Mouse (Mus musculus) lung, embryonic 14.5 days (tissue): Measurements from ENCODE around the gene Col24a1. TPM values are rescaled to one million over a fixed set of nuclear protein-coding genes. Genes with fewer than 3 reads are reported as not detected.

Source experiments
- ATAC-seq: fragments of 200-750 bp; cut with Nextera tagmentation; 2 replicates; pipeline ENCODE4 v1.8.0; 2017; ENCODE audit warnings: mild to moderate bottlenecking, moderate TSS enrichment, moderate library complexity; ENCODE audit not compliant: insufficient read depth
- DNase-seq: peaks from one replicate; pipeline ENCODE4 v3.0.0-alpha.2; 2015
- H3K27ac ChIP-seq: fragments of 300-500 bp; sonication (generic); 2 replicates; pipeline ENCODE4 v1.5.1; 2014; ENCODE audit warnings: low read depth, mild to moderate bottlenecking, moderate library complexity
- H3K27me3 ChIP-seq: fragments of 300-500 bp; sonication (generic); 2 replicates; pipeline ENCODE4 v1.6.1; 2014; ENCODE audit warnings: low read length, control low read depth; ENCODE audit not compliant: insufficient read depth
- H3K36me3 ChIP-seq: fragments of 300-500 bp; sonication (generic); 2 replicates; pipeline ENCODE4 v1.6.1; 2014; ENCODE audit warnings: control low read depth; ENCODE audit not compliant: insufficient read depth
- H3K4me1 ChIP-seq: fragments of 300-500 bp; sonication (generic); 2 replicates; pipeline ENCODE4 v1.6.1; 2014; ENCODE audit warnings: antibody characterized with exemption, control low read depth; ENCODE audit not compliant: insufficient read depth
- H3K4me2 ChIP-seq: fragments of 300-500 bp; sonication (generic); 2 replicates; pipeline ENCODE4 v1.6.1; 2014; ENCODE audit warnings: mild to moderate bottlenecking
- H3K4me3 ChIP-seq: fragments of 300-500 bp; sonication (generic); 2 replicates; pipeline ENCODE4 v1.5.1; 2014; ENCODE audit warnings: low read depth, low read length
- H3K9ac ChIP-seq: fragments of 300-500 bp; sonication (generic); 2 replicates; pipeline ENCODE4 v1.6.1; 2014
- H3K9me3 ChIP-seq: fragments of 300-500 bp; sonication (generic); 2 replicates; pipeline ENCODE4 v1.6.1; 2016; ENCODE audit warnings: low read depth, low read length, control low read depth
- CTCF ChIP-seq: IDR thresholded peaks from 2 replicates; pipeline ENCODE4 v1.5.1; 2016; ENCODE audit warnings: antibody characterized with exemption, low read depth
- WGBS: fragments of 180-500 bp; shearing (Covaris S2); extraction: QIAGEN DNeasy Blood & Tissue Kit; methylation state at CpG from one replicate; pipeline ENCODE4 v1.1.7; 2014; 5-methylcytosine and 5-hydroxymethylcytosine counted together
- polyA plus RNA-seq: library from polyadenylated mRNA; unstranded; fragments of >200 nt; fragmentation: Nextera tagmentation; extraction: Ambion mirVana; gene quantifications from 2 replicates; pipeline ENCODE4 v1.2.1, GENCODE M21; 2014

Gene Col24a1
- polyA plus RNA-seq, 1 experiment from 2014 or later: 1.7 TPM

DNA sequence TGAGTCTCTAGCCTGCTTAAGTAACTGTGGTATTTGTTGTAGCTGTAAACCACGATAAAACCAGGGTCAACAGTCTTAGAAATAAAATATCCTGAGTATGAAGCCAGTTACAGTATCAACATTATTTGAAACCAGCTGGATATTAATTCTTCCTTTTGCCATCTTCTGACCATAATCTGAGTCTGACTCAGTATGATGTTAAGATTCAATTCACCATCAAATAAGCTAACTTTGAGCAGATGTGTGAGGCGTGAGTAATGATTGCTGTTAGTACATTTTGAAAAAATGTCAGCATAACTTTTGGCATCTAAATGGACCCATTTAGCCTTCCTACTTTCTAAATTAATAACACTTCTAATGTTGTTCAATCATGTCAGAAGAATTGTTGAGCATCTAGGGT, 230.0 kb downstream of the Col24a1 start:
- Histone ChIP-seq H3K27me3 (no peaks in the 10 kb centered on the region), H3K4me1 (0 out of 2 replicates have a peak, but pooled peaks cover 2% of the 10 kb centered on the region), H3K27ac (no peak overlapping the region), H3K9ac (no peak overlapping the region), H3K4me3 (no peak overlapping the region), H3K4me2 (no peak overlapping the region), H3K36me3 (no peaks in the 10 kb centered on the region), H3K9me3 (no peaks in the 10 kb centered on the region)
- 66% methylated on average over 2 of the region's 2 CpGs for WGBS
- ATAC-seq: no peak
- TF ChIP-seq CTCF: no peak
- DNase-seq: no peak

DNA sequence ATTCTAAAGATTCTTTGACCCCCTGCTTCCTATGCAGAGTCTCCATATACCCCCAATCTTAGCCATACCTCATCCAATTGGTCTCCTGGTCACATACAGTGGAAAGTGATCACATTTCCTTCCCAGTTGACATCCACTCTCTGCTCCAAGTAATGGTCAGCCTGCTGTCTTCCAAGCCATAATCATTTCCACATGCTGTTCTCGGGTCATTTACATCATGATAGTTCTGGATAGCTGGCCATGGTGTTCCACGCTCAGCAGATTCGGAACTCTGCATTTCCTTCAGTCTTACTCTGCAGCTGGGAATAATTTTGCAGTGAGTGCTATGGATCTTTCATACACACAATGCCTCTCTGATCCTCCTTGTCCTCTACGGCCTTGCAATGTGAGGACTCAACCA, 233.0 kb downstream of the Col24a1 start:
- Histone ChIP-seq H3K4me1 (0 out of 2 replicates have a peak, but pooled peaks cover 2% of the 10 kb centered on the region), H3K9me3 (no peaks in the 10 kb centered on the region), H3K27ac (no peak overlapping the region), H3K27me3 (no peaks in the 10 kb centered on the region), H3K9ac (no peak overlapping the region), H3K4me2 (no peak overlapping the region), H3K4me3 (no peak overlapping the region), H3K36me3 (no peaks in the 10 kb centered on the region)
- 84% methylated on average over 4 of the region's 4 CpGs for WGBS
- no peak for TF ChIP-seq CTCF
- DNase-seq: no peak
- no peak for ATAC-seq

DNA sequence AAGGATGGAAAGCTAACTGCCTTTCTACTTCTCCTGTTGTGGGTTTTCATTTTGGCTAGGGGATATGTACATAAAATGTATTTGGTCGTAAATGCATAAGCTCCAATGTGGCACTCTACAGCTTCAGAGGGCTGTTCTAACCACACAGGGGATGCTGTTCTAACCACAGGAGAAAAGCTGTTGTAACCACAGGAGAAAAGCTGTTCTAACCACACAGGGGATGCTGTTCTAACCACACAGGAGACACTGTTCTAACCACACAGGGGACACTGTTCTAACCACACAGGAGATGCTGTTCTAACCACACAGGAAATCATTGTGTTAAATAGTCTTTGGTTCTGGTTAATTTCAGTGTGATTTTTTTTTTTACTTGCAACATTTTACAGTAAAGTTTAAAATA, 245.6 kb downstream of the Col24a1 start:
- Histone ChIP-seq H3K4me2 (no peak overlapping the region), H3K27ac (no peak overlapping the region), H3K9me3 (no peaks in the 10 kb centered on the region), H3K4me1 (no peaks in the 10 kb centered on the region), H3K36me3 (no peaks in the 10 kb centered on the region), H3K4me3 (no peak overlapping the region), H3K9ac (no peak overlapping the region), H3K27me3 (no peaks in the 10 kb centered on the region)
- 98% methylated on average over 1 of the region's 1 CpGs for WGBS
- ATAC-seq: no peak
- TF ChIP-seq CTCF: no peak
- no peak for DNase-seq

DNA sequence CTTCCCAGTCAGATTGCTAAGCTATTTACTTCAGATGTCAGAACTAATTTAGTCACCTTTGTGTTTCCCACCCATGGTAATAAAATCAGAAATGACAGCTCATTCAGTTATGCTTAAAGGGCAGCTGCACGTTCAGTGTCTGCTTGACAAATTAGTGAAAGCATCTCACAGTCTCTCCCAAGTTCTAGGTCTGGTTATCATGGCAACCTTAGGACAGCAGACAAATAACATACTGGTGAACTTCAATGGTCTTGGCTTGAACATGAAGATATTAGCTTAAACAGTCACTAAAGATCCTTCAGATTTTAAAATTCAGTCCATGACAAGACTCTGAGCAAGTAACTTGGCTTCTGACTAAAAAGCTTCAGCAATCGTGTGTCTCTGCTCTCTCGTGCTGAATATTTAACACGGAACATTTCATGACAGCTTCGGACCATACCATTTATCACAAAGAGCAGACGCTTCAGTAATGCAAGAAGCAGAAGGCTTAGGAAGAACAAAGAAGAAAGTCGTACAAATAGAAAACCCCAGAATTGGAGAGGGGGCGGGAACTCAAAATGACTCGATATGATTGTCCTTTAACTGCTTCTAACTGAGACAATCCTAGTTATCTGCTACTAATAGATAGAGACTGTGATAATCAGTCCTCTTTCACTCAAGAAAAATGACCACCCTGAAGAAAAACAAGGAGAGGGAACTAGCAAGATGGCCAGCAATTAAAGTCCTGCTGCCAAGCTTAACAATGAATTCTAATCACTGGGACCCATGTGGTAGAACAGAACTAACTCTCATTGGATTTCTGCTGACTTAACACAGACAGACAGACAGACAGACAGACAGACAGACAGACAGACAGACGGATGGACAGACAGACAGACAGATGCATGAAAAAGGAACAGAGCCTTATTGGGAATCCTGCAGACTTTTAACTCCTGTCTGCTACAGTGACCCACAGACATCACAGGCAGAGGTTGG, 256.5 kb downstream of the Col24a1 start:
- TF ChIP-seq CTCF: no peak
- Histone ChIP-seq H3K4me3 (no peak overlapping the region), H3K4me1 (no peaks in the 10 kb centered on the region), H3K4me2 (no peak overlapping the region), H3K9me3 (no peaks in the 10 kb centered on the region), H3K36me3 (no peaks in the 10 kb centered on the region), H3K9ac (no peak overlapping the region), H3K27me3 (no peaks in the 10 kb centered on the region), H3K27ac (no peak overlapping the region)
- 62% methylated on average over 10 of the region's 10 CpGs for WGBS
- ATAC-seq (no peak), DNase-seq (no peak)

DNA sequence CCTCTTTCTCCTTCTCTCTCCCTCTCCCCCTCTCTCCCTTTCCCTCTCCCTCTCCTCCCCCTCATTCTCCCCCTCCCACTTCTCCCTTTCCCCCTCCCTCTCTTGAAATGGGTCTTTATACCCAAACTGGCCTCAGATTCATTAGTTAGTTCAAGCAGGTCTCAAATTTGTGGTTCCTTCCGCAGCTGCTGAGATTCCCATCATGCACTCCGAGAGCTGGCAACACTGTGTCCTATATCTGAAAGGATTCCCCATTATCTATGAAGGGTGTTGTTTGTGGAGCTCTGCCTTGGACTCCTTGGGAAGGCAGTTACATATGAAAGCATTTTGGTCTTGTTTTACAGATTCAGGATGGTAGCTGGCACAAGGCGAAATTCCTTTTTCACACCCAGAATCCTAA, 257.9 kb downstream of the Col24a1 start:
- no peak for ATAC-seq
- 73% methylated on average over 3 of the region's 3 CpGs for WGBS
- Histone ChIP-seq H3K36me3 (no peaks in the 10 kb centered on the region), H3K9me3 (no peaks in the 10 kb centered on the region), H3K4me3 (no peak overlapping the region), H3K27ac (no peak overlapping the region), H3K27me3 (no peaks in the 10 kb centered on the region), H3K9ac (no peak overlapping the region), H3K4me2 (no peak overlapping the region), H3K4me1 (no peaks in the 10 kb centered on the region)
- no peak for TF ChIP-seq CTCF
- no peak for DNase-seq

DNA sequence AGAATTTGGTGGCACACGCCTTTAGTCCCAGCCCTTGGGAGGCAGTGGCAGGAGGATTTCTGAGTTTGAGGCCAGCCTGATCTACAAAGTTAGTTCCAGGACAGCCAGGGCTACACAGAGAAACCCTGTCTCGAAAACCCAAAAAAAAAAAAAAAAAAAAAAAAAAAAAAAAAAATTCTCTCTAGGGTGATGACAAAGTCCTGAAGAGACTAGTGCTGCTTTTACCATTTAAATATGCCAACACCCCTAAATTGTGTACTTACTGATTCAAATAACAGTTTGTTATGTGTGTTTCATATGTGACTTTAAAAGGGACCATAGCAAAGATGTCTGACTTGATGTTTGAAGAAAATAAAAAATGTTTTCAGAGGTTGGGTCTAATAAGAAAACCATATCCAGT, 262.1 kb downstream of the Col24a1 start:
- no peak overlapping the region for H3K27ac ChIP-seq
- no peak for DNase-seq
- no peaks in the 10 kb centered on the region for H3K27me3 ChIP-seq
- ATAC-seq: no peak
- no peak overlapping the region for H3K9ac ChIP-seq
- no peak for TF ChIP-seq CTCF
- H3K4me3 ChIP-seq: no peak overlapping the region
- H3K36me3 ChIP-seq: no peaks in the 10 kb centered on the region
- 64% methylated on average over 2 of the region's 2 CpGs for WGBS
- H3K9me3 ChIP-seq: no peaks in the 10 kb centered on the region
- H3K4me2 ChIP-seq: no peak overlapping the region
- no peaks in the 10 kb centered on the region for H3K4me1 ChIP-seq

DNA sequence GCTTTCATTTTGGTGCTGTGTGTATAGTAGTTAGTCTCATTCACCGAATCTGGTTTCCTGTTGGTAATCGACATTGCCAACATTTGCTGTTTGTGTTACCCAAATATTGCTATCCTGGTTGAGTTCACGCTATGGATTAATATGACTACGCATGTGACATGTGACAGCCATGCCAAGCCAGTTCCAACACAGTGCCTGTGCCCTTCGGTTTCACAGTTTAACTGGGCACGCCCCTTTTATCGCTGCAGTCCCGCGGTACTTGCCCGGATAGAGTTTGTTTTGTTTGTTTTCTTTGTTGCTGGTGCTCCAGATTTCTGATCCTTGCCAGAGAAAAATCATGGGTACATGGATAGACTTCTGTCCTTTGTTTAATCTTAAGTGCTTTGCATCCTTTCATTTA, 263.9 kb downstream of the Col24a1 start:
- DNase-seq (no peak), ATAC-seq (no peak)
- Histone ChIP-seq H3K4me3 (no peak overlapping the region), H3K36me3 (no peaks in the 10 kb centered on the region), H3K27me3 (no peaks in the 10 kb centered on the region), H3K4me1 (no peaks in the 10 kb centered on the region), H3K9ac (no peak overlapping the region), H3K9me3 (no peaks in the 10 kb centered on the region), H3K27ac (no peak overlapping the region), H3K4me2 (no peak overlapping the region)
- WGBS: 89% methylated on average over 10 of the region's 10 CpGs
- no peak for TF ChIP-seq CTCF
